Mouse (Mus musculus) lung, postnatal 0 days (tissue): ENCODE results near the gene Cryl1. TPM values are rescaled to one million over a fixed set of nuclear protein-coding genes. Genes with fewer than 3 reads are reported as not detected.

Source experiments
- ATAC-seq: fragments of 200-750 bp; cut with Nextera tagmentation; 2 replicates; pipeline ENCODE4 v1.8.0; 2017; ENCODE audit warnings: moderate library complexity
- DNase-seq: peaks from one replicate; pipeline ENCODE4 v3.0.0-alpha.2; 2016; ENCODE audit warnings: low spot score
- H3K27ac ChIP-seq: fragments of 300-500 bp; sonication (generic); 2 replicates; pipeline ENCODE4 v1.5.1; 2014; ENCODE audit warnings: antibody characterized with exemption, mild to moderate bottlenecking, low read length, mixed read lengths
- H3K27me3 ChIP-seq: fragments of 300-500 bp; sonication (generic); replicated peaks from 2 replicates; pipeline ENCODE4 v1.6.1; 2014; ENCODE audit warnings: low read length, mixed read lengths; ENCODE audit not compliant: insufficient read depth
- H3K36me3 ChIP-seq: fragments of 300-500 bp; sonication (generic); 2 replicates; pipeline ENCODE4 v1.6.1; 2014; ENCODE audit warnings: low read length, mixed read lengths; ENCODE audit not compliant: insufficient read depth
- H3K4me1 ChIP-seq: fragments of 300-500 bp; sonication (generic); 2 replicates; pipeline ENCODE4 v1.6.1; 2014; ENCODE audit warnings: antibody characterized with exemption, low read depth, low read length, mixed read lengths; ENCODE audit not compliant: insufficient read depth
- H3K4me2 ChIP-seq: fragments of 300-500 bp; sonication (generic); replicated peaks from 2 replicates; pipeline ENCODE4 v1.6.1; 2014; ENCODE audit warnings: low read depth, mild to moderate bottlenecking, low read length, moderate library complexity, mixed read lengths
- H3K4me3 ChIP-seq: fragments of 300-500 bp; sonication (generic); 2 replicates; pipeline ENCODE4 v1.5.1; 2014; ENCODE audit warnings: low read depth, low read length
- H3K9ac ChIP-seq: fragments of 300-500 bp; sonication (generic); replicated peaks from 2 replicates; pipeline ENCODE4 v1.6.1; 2014; ENCODE audit warnings: low read depth, mild to moderate bottlenecking
- H3K9me3 ChIP-seq: fragments of 300-500 bp; sonication (generic); 2 replicates; pipeline ENCODE4 v1.6.1; 2016; ENCODE audit warnings: low read length, mixed read lengths
- CTCF ChIP-seq: IDR thresholded peaks from 2 replicates; pipeline ENCODE4 v1.5.1; 2016; ENCODE audit warnings: antibody characterized with exemption, mild to moderate bottlenecking
- EP300 ChIP-seq: IDR thresholded peaks from 2 replicates; pipeline ENCODE4 v1.6.1; 2016; ENCODE audit warnings: antibody characterized with exemption, mild to moderate bottlenecking, control low read depth
- WGBS: fragments of 180-500 bp; shearing (Covaris S2); extraction: QIAGEN DNeasy Blood & Tissue Kit; methylation state at CpG from one replicate; pipeline ENCODE4 v1.1.7; 2014; 5-methylcytosine and 5-hydroxymethylcytosine counted together
- polyA plus RNA-seq: library from polyadenylated mRNA; unstranded; fragments of >200 nt; fragmentation: Nextera tagmentation; extraction: Ambion mirVana; gene quantifications from 2 replicates; pipeline ENCODE4 v1.2.1, GENCODE M21; 2015

Gene Cryl1
- 16.0 and 17.5 TPM in 2 replicates for polyA plus RNA-seq

DNA sequence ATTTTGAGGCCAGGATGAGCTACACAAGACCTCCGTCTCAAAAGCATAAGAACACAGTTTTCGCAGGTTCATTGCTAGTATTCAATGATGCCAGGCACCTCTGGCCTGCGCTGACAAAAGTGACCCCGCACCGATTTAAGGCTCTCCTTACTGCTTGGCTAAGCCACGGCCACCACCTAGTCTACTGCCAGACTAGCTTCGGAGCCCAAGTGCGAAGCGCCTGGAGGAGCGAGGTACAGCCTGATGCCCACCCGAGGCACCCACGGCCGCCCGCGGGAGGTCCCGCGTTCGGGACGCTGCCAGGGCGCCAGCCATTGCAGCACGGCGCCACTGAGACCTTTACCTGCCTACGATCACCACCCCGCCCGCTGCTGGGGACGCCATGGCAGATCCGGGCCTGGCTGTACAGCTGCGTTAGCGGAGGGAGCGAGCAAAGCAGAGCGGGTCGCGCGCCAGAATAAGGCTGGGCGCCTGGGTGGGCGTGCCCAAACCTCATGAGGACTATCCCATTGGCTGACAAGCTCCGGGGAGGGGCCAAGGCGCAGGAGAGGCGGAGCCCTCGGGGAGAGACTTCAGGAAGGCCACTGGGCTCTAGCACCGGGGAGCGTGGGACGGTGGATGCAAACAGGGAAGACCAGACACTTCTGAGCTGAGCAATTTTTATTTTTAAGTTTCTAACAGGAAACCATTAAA lies at the start of gene Cryl1:
Gene Cryl1 (minus strand): TSS at position 465 of the 693 bp plus-strand sequence.
- DNase-seq: peak; percentile 98
- Histone ChIP-seq H3K9ac (0 out of 2 replicates have a peak within 1 kb of the TSS, but pooled peaks have one; percentile 44), H3K27ac (peak within 1 kb of the TSS; percentile 2), H3K36me3 (no peaks in the 10 kb centered on the region), H3K9me3 (no peaks in the 10 kb centered on the region), H3K4me2 (peak within 1 kb of the TSS; percentile 83), H3K4me1 (no peaks in the 10 kb centered on the region; the same call in 1 of the 2 replicates), H3K4me3 (peak within 1 kb of the TSS; percentile 63), H3K27me3 (no peaks in the 10 kb centered on the region)
- peak; percentile 100 for ATAC-seq
- no peak for TF ChIP-seq CTCF
- no peak for TF ChIP-seq EP300
- WGBS: 2% methylated on average over 43 of the region's 43 CpGs

GRCm38 (mm10) chr14:57430451-57430850 lies 32.1 kb upstream of the Cryl1 start:
- 74% methylated on average over 2 of the region's 2 CpGs for WGBS
- Histone ChIP-seq H3K9ac (no peak overlapping the region), H3K36me3 (no peaks in the 10 kb centered on the region), H3K27me3 (no peaks in the 10 kb centered on the region), H3K4me2 (no peak overlapping the region), H3K27ac (no peak overlapping the region), H3K4me3 (no peak overlapping the region), H3K9me3 (no peaks in the 10 kb centered on the region), H3K4me1 (no peaks in the 10 kb centered on the region)
- ATAC-seq (no peak), DNase-seq (no peak)
- TF ChIP-seq EP300 (no peak), CTCF (no peak)

DNA sequence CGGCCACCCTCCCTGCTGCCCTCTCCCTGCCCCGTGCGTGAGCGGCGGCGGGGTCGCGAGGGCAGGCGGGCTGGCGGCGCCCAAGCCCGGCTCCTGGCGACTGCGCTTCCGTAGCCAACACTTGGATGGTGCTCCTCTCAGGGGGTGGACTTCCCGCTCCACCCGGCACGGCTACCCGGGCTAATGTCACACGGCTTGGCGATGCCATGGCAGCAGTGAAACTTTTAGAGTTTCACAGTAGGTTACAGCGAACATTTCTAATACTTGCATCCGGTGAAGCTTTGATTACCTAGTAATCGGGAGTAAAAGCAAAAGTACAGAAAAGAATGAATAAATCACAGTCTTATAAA lies 25.9 kb upstream of the Cryl1 start:
- Histone ChIP-seq H3K4me2 (peak overlapping the region; percentile 78), H3K9ac (peak overlapping the region; percentile 70), H3K27ac (peak overlapping the region; percentile 55; the same call in 1 of the 2 replicates), H3K4me3 (peak overlapping the region; percentile 88), H3K27me3 (no peaks in the 10 kb centered on the region), H3K36me3 (no peaks in the 10 kb centered on the region), H3K9me3 (no peaks in the 10 kb centered on the region), H3K4me1 (no peaks in the 10 kb centered on the region; the same call in 1 of the 2 replicates)
- peak; percentile 63 for DNase-seq
- TF ChIP-seq CTCF (no peak), EP300 (no peak)
- under 1% methylated on average over 20 of the region's 24 CpGs for WGBS
- ATAC-seq: peak; percentile 89

GRCm38 (mm10) chr14:57423432-57424211 lies 25.3 kb upstream of the Cryl1 start, which contains the start of gene Ift88:
TSS of gene Ift88 (plus strand) at chr14:57424062.
- TF ChIP-seq CTCF (no peak; the same call in 1 of the 2 replicates), EP300 (0 out of 2 replicates have a peak, but pooled peaks have one; percentile 17)
- Histone ChIP-seq H3K4me3 (peak within 1 kb of the TSS; percentile 88), H3K4me1 (no peaks in the 10 kb centered on the region; the same call in 1 of the 2 replicates), H3K4me2 (peak within 1 kb of the TSS; percentile 78), H3K27me3 (no peaks in the 10 kb centered on the region), H3K36me3 (no peaks in the 10 kb centered on the region), H3K9me3 (no peaks in the 10 kb centered on the region), H3K27ac (peak within 1 kb of the TSS; percentile 55; the same call in 1 of the 2 replicates), H3K9ac (peak within 1 kb of the TSS; percentile 70)
- 4% methylated on average over 42 of the region's 42 CpGs for WGBS
- DNase-seq (peak; percentile 93), ATAC-seq (peak; percentile 100)

DNA sequence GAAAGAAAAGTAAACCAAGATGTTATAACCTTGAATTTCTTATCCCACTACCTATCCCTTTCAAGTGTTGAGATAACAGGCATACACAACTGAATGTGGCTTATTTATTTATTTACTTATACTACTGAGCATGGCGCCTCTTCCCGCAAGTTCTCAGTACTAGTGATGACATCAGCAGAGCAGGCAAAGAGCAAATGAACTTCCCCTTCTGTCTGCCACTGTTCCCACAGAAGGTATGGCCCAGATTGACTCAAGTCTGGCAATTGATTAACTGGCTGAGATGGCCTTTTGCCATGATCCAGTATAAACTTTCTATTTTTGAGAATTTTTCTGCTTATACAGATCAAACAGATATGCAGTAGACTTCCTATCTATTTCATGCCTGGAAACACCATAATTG lies 18.9 kb upstream of the Cryl1 start:
- no peak for ATAC-seq
- no peak overlapping the region for H3K4me3 ChIP-seq
- no peaks in the 10 kb centered on the region for H3K9me3 ChIP-seq
- no peaks in the 10 kb centered on the region for H3K4me1 ChIP-seq
- TF ChIP-seq CTCF: no peak
- no peak for TF ChIP-seq EP300
- peak; percentile 13 for DNase-seq
- no peaks in the 10 kb centered on the region for H3K27me3 ChIP-seq
- H3K9ac ChIP-seq: no peak overlapping the region
- H3K27ac ChIP-seq: no peak overlapping the region
- H3K4me2 ChIP-seq: no peak overlapping the region
- WGBS: 83% methylated on average over 2 of the region's 2 CpGs
- H3K36me3 ChIP-seq: no peaks in the 10 kb centered on the region

- Histone ChIP-seq H3K27ac (no peak overlapping the region), H3K9ac (no peak overlapping the region), H3K4me3 (no peak overlapping the region), H3K27me3 (no peaks in the 10 kb centered on the region), H3K36me3 (no peaks in the 10 kb centered on the region), H3K9me3 (no peaks in the 10 kb centered on the region), H3K4me1 (no peaks in the 10 kb centered on the region; the same call in 1 of the 2 replicates), H3K4me2 (no peak overlapping the region)
- 35% methylated on average over 7 of the region's 7 CpGs for WGBS
- no peak for ATAC-seq
- no peak for DNase-seq
- TF ChIP-seq EP300 (no peak), CTCF (no peak)
These were observed 13.8 kb upstream of the Cryl1 start for GRCm38 (mm10) chr14:57412166-57412565.
